Mouse (Mus musculus): ENCODE results near the gene Rps6ka1. TPM values are rescaled to one million over a fixed set of nuclear protein-coding genes. Genes with fewer than 3 reads are reported as not detected.

Gene Rps6ka1
- total RNA-seq, 2 experiments from 2014 or later: 5.4 to 6.3 TPM

Other genes starting within 250 kb of the Rps6ka1 start
- gene Zdhhc18, start 237.6 kb downstream of the Rps6ka1 start, total RNA-seq (2021): 10 to 100 TPM; 18.7 to 20.1 TPM
- gene Pigv, start 215.2 kb downstream of the Rps6ka1 start, total RNA-seq (2021): 10 to 100 TPM; 10.6 to 11.2 TPM
- gene Arid1a, start 131.0 kb downstream of the Rps6ka1 start, total RNA-seq (2021): 10 to 100 TPM; 35.4 to 42.2 TPM
- 100 to 1,000 TPM; 104 to 120 TPM for gene Hmgn2, start 80.9 kb upstream of the Rps6ka1 start, total RNA-seq (2021)
- gene Dhdds, start 113.1 kb upstream of the Rps6ka1 start, total RNA-seq (2021): 10 to 100 TPM; 26.4 to 30.1 TPM
- not detected for gene Lin28a, start 131.0 kb upstream of the Rps6ka1 start, total RNA-seq (2021)
- gene Zfp683, start 166.0 kb upstream of the Rps6ka1 start, total RNA-seq (2021): not detected
- not detected for gene Crybg2, start 173.0 kb upstream of the Rps6ka1 start, total RNA-seq (2021)
- 1 to 10 TPM; 3.6 to 4.5 TPM for gene Cd52, start 207.3 kb upstream of the Rps6ka1 start, total RNA-seq (2021)
- gene Ubxn11, start 214.8 kb upstream of the Rps6ka1 start, total RNA-seq (2021): 1 to 10 TPM; 1.1 to 1.5 TPM
- gene Sh3bgrl3, start 241.0 kb upstream of the Rps6ka1 start, total RNA-seq (2021): 10 to 100 TPM; 38.8 to 41.8 TPM

Measured in heart, postnatal 25 days (tissue).